Mouse (Mus musculus): ENCODE results near the gene Dnmt3a. TPM values are rescaled to one million over a fixed set of nuclear protein-coding genes. Genes with fewer than 3 reads are reported as not detected.

The Dnmt3a gene
- polyA plus RNA-seq, 1 experiment from 2014 or later = 86.6 TPM

GRCm38 (mm10) chr12:3905436-3905835 lies 99.6 kb downstream of the Dnmt3a start:
- Histone ChIP-seq H3K9ac (replicated peaks; ENCODE audit: low read depth, low read length) (no peak overlapping the region), H3K36me3 (ENCODE audit: control insufficient read depth, insufficient read depth) (peaks cover 32% of the 10 kb centered on the region), H3K27ac (ENCODE audit: low read length) (no peak overlapping the region), H3K4me2 (ENCODE audit: low read length) (no peak overlapping the region), H3K9me3 (ENCODE audit: control insufficient read depth, low read length) (no peaks in the 10 kb centered on the region), H3K27me3 (replicated peaks; ENCODE audit: control insufficient read depth, insufficient read depth, low read length) (no peaks in the 10 kb centered on the region), H3K4me1 (replicated peaks; ENCODE audit: control insufficient read depth, insufficient read depth, low read length) (no peaks in the 10 kb centered on the region), H3K4me3 (replicated peaks; ENCODE audit: low read length) (no peak overlapping the region)
- ATAC-seq = no peak
- WGBS = 96% methylated on average over 9 of the region's 9 CpGs

GRCm38 (mm10) chr12:3906308-3906707 lies 100.5 kb downstream of the Dnmt3a start:
- no peak overlapping the region for H3K4me3 ChIP-seq (replicated peaks; ENCODE audit: low read length)
- no peaks in the 10 kb centered on the region for H3K9me3 ChIP-seq (ENCODE audit: control insufficient read depth, low read length)
- H3K27me3 ChIP-seq (replicated peaks; ENCODE audit: control insufficient read depth, insufficient read depth, low read length) = no peaks in the 10 kb centered on the region
- H3K9ac ChIP-seq (replicated peaks; ENCODE audit: low read depth, low read length) = no peak overlapping the region
- H3K36me3 ChIP-seq (ENCODE audit: control insufficient read depth, insufficient read depth) = peaks cover 29% of the 10 kb centered on the region
- no peak overlapping the region for H3K27ac ChIP-seq (ENCODE audit: low read length)
- no peaks in the 10 kb centered on the region for H3K4me1 ChIP-seq (replicated peaks; ENCODE audit: control insufficient read depth, insufficient read depth, low read length)
- ATAC-seq = no peak
- H3K4me2 ChIP-seq (ENCODE audit: low read length) = no peak overlapping the region

- WGBS = 79% methylated on average over 4 of the region's 4 CpGs
- Histone ChIP-seq H3K9me3 (ENCODE audit: control insufficient read depth, low read length) (no peaks in the 10 kb centered on the region), H3K4me1 (replicated peaks; ENCODE audit: control insufficient read depth, insufficient read depth, low read length) (no peaks in the 10 kb centered on the region), H3K27ac (ENCODE audit: low read length) (no peak overlapping the region), H3K4me2 (ENCODE audit: low read length) (no peak overlapping the region), H3K4me3 (replicated peaks; ENCODE audit: low read length) (no peak overlapping the region), H3K9ac (replicated peaks; ENCODE audit: low read depth, low read length) (no peak overlapping the region), H3K36me3 (ENCODE audit: control insufficient read depth, insufficient read depth) (peaks cover 22% of the 10 kb centered on the region), H3K27me3 (replicated peaks; ENCODE audit: control insufficient read depth, insufficient read depth, low read length) (no peaks in the 10 kb centered on the region)
- no peak for ATAC-seq
These were observed 101.2 kb downstream of the Dnmt3a start for GRCm38 (mm10) chr12:3907008-3907407.

DNA sequence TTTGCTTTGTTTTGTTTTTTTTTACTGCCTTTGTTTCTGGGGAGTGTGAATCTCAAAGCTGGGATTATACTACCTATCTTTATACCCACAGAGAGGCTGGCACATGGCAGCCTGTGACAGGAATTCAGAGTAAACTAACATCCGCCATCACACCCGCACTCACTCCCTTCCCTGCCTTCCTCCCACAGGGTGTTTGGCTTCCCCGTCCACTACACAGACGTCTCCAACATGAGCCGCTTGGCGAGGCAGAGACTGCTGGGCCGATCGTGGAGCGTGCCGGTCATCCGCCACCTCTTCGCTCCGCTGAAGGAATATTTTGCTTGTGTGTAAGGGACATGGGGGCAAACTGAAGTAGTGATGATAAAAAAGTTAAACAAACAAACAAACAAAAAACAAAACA lies 101.6 kb downstream of the Dnmt3a start:
- Histone ChIP-seq H3K27ac (ENCODE audit: low read length) (no peak overlapping the region), H3K9ac (replicated peaks; ENCODE audit: low read depth, low read length) (no peak overlapping the region), H3K4me1 (replicated peaks; ENCODE audit: control insufficient read depth, insufficient read depth, low read length) (no peaks in the 10 kb centered on the region), H3K9me3 (ENCODE audit: control insufficient read depth, low read length) (no peaks in the 10 kb centered on the region), H3K36me3 (ENCODE audit: control insufficient read depth, insufficient read depth) (peaks cover 20% of the 10 kb centered on the region), H3K4me3 (replicated peaks; ENCODE audit: low read length) (no peak overlapping the region), H3K4me2 (ENCODE audit: low read length) (no peak overlapping the region), H3K27me3 (replicated peaks; ENCODE audit: control insufficient read depth, insufficient read depth, low read length) (no peaks in the 10 kb centered on the region)
- 76% methylated on average over 13 of the region's 13 CpGs for WGBS
- ATAC-seq = no peak

- H3K27ac ChIP-seq (ENCODE audit: low read length) = no peak overlapping the region
- H3K36me3 ChIP-seq (ENCODE audit: control insufficient read depth, insufficient read depth) = peaks cover 12% of the 10 kb centered on the region; the same call in 1 of the 2 replicates
- H3K9ac ChIP-seq (replicated peaks; ENCODE audit: low read depth, low read length) = no peak overlapping the region
- H3K4me1 ChIP-seq (replicated peaks; ENCODE audit: control insufficient read depth, insufficient read depth, low read length) = no peaks in the 10 kb centered on the region
- H3K27me3 ChIP-seq (replicated peaks; ENCODE audit: control insufficient read depth, insufficient read depth, low read length) = no peaks in the 10 kb centered on the region
- H3K4me3 ChIP-seq (replicated peaks; ENCODE audit: low read length) = no peak overlapping the region
- no peak overlapping the region for H3K4me2 ChIP-seq (ENCODE audit: low read length)
- no peak for ATAC-seq
- H3K9me3 ChIP-seq (ENCODE audit: control insufficient read depth, low read length) = no peaks in the 10 kb centered on the region
- 76% methylated on average over 10 of the region's 10 CpGs for WGBS
These were observed 104.8 kb downstream of the Dnmt3a start for GRCm38 (mm10) chr12:3910466-3911093.

DNA sequence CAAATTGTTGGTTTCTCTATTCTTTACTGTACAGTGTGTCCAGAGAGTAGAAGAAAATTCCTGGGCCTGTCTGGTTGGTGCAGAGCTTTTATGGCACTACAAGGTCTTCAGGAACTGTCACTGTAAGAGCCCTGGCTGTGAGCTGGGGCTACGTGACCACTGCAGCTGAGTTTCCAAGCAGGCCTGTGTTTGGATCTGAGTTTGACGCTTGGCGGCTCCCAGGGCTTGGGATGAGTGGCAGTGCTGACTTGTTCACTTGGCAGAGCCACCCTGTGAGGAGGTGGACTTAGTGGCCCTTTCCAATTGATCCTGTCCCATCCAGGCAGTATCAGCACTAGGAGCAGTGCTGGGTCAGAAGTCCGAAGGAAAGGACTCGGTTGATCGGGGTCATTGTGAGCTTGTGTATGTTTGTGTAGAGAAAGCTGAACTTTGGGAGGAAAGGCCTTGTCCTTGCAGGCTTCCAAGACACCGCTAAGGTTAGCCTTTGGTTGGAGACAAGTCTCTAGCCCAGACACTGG lies 106.1 kb downstream of the Dnmt3a start:
- Histone ChIP-seq H3K36me3 (ENCODE audit: control insufficient read depth, insufficient read depth) (peaks cover 8% of the 10 kb centered on the region; the same call in 1 of the 2 replicates), H3K27me3 (replicated peaks; ENCODE audit: control insufficient read depth, insufficient read depth, low read length) (no peaks in the 10 kb centered on the region), H3K4me3 (replicated peaks; ENCODE audit: low read length) (no peak overlapping the region), H3K9ac (replicated peaks; ENCODE audit: low read depth, low read length) (no peak overlapping the region), H3K27ac (ENCODE audit: low read length) (no peak overlapping the region), H3K4me1 (replicated peaks; ENCODE audit: control insufficient read depth, insufficient read depth, low read length) (no peaks in the 10 kb centered on the region), H3K4me2 (ENCODE audit: low read length) (no peak overlapping the region), H3K9me3 (ENCODE audit: control insufficient read depth, low read length) (no peaks in the 10 kb centered on the region)
- WGBS = 93% methylated on average over 7 of the region's 7 CpGs
- ATAC-seq = no peak

- Histone ChIP-seq H3K27me3 (replicated peaks; ENCODE audit: control insufficient read depth, insufficient read depth, low read length) (no peaks in the 10 kb centered on the region), H3K27ac (ENCODE audit: low read length) (no peak overlapping the region), H3K36me3 (ENCODE audit: control insufficient read depth, insufficient read depth) (peaks cover 2% of the 10 kb centered on the region; the same call in 1 of the 2 replicates), H3K9me3 (ENCODE audit: control insufficient read depth, low read length) (no peaks in the 10 kb centered on the region), H3K4me1 (replicated peaks; ENCODE audit: control insufficient read depth, insufficient read depth, low read length) (no peaks in the 10 kb centered on the region), H3K9ac (replicated peaks; ENCODE audit: low read depth, low read length) (no peak overlapping the region), H3K4me2 (ENCODE audit: low read length) (no peak overlapping the region), H3K4me3 (replicated peaks; ENCODE audit: low read length) (no peak overlapping the region)
- no peak for ATAC-seq
- 84% methylated on average over 3 of the region's 3 CpGs for WGBS
These were observed 110.0 kb downstream of the Dnmt3a start for GRCm38 (mm10) chr12:3915852-3916251.

- Histone ChIP-seq H3K4me1 (replicated peaks; ENCODE audit: control insufficient read depth, insufficient read depth, low read length) (0 out of 2 replicates have a peak, but pooled peaks cover 3% of the 10 kb centered on the region), H3K27ac (ENCODE audit: low read length) (no peak overlapping the region), H3K9me3 (ENCODE audit: control insufficient read depth, low read length) (no peaks in the 10 kb centered on the region), H3K27me3 (replicated peaks; ENCODE audit: control insufficient read depth, insufficient read depth, low read length) (no peaks in the 10 kb centered on the region), H3K4me2 (ENCODE audit: low read length) (no peak overlapping the region), H3K9ac (replicated peaks; ENCODE audit: low read depth, low read length) (no peak overlapping the region), H3K36me3 (ENCODE audit: control insufficient read depth, insufficient read depth) (peaks cover 2% of the 10 kb centered on the region; the same call in 1 of the 2 replicates), H3K4me3 (replicated peaks; ENCODE audit: low read length) (no peak overlapping the region)
- peak; percentile 79 for ATAC-seq
- 23% methylated on average over 14 of the region's 14 CpGs for WGBS
These were observed 112.0 kb downstream of the Dnmt3a start for GRCm38 (mm10) chr12:3917668-3918341.

DNA sequence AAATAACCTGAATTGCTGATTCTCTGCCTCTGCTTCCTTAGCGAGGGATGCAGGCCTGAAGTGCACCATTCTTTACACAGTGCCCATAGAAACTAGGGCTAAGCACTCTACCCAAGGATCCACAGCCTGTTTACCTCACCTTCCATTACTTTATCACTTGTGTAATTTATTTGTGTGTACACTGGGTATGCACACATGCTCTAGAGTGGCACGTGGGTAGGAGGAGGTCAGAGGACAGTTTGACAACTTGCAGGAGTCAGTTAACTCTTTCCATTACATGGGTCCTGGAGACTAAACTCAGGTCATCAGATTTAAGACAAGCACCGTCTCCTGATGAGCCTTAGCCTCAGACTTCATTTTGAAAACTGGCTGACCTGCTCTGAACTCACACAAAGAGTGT lies 112.8 kb downstream of the Dnmt3a start:
- no peaks in the 10 kb centered on the region for H3K9me3 ChIP-seq (ENCODE audit: control insufficient read depth, low read length)
- ATAC-seq = no peak
- no peaks in the 10 kb centered on the region for H3K27me3 ChIP-seq (replicated peaks; ENCODE audit: control insufficient read depth, insufficient read depth, low read length)
- H3K4me1 ChIP-seq (replicated peaks; ENCODE audit: control insufficient read depth, insufficient read depth, low read length) = 0 out of 2 replicates have a peak, but pooled peaks cover 3% of the 10 kb centered on the region
- no peak overlapping the region for H3K27ac ChIP-seq (ENCODE audit: low read length)
- no peak overlapping the region for H3K9ac ChIP-seq (replicated peaks; ENCODE audit: low read depth, low read length)
- no peak overlapping the region for H3K4me3 ChIP-seq (replicated peaks; ENCODE audit: low read length)
- no peak overlapping the region for H3K4me2 ChIP-seq (ENCODE audit: low read length)
- peaks cover 2% of the 10 kb centered on the region; the same call in 1 of the 2 replicates for H3K36me3 ChIP-seq (ENCODE audit: control insufficient read depth, insufficient read depth)
- 67% methylated on average over 3 of the region's 3 CpGs for WGBS

Measured in forebrain, embryonic 16.5 days (tissue).